Mouse (Mus musculus): ENCODE results near the gene Trpc4ap. TPM values are rescaled to one million over a fixed set of nuclear protein-coding genes. Genes with fewer than 3 reads are reported as not detected.
A peak's percentile ranks its signal among the peaks of the same experiment; 100 is the strongest.

The Trpc4ap gene
- polyA plus RNA-seq, 1 experiment from 2014 or later = 113 TPM

DNA sequence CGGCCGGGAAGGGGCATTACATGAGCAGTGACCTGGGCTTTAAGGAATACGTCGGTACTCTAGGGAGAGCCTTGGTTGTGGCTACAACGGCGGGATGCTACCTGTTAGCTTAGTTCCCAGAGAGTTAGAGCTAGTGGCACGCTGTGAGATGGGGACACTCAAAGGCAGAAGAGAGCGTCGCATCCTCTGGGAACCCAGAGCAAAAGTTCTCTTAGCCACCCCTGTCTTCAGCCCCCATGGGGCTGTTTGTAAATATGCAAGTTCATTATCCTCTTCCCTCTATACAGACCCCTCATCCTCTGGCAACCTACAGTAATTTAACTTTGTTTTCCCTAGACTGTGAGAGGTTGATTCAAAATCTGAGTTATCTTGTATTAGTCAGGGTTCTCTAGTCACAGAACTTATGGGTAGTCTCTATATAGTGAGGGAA is 99.3 kb downstream of the Trpc4ap start:
- no peaks in the 10 kb centered on the region for H3K36me3 ChIP-seq
- peak overlapping the region; percentile 63 for H3K4me2 ChIP-seq (replicated peaks)
- no peak for ATAC-seq
- under 1% methylated on average over 9 of the region's 9 CpGs for WGBS
- no peaks in the 10 kb centered on the region for H3K27me3 ChIP-seq (replicated peaks)
- peaks cover 8% of the 10 kb centered on the region; the same call in 1 of the 2 replicates for H3K4me1 ChIP-seq (replicated peaks)
- H3K9me3 ChIP-seq = no peaks in the 10 kb centered on the region
- 0 out of 2 replicates have a peak overlapping the region, but pooled peaks have one; percentile 58 for H3K27ac ChIP-seq
- H3K4me3 ChIP-seq (replicated peaks) = peak overlapping the region; percentile 65
- peak overlapping the region; percentile 67 for H3K9ac ChIP-seq

DNA sequence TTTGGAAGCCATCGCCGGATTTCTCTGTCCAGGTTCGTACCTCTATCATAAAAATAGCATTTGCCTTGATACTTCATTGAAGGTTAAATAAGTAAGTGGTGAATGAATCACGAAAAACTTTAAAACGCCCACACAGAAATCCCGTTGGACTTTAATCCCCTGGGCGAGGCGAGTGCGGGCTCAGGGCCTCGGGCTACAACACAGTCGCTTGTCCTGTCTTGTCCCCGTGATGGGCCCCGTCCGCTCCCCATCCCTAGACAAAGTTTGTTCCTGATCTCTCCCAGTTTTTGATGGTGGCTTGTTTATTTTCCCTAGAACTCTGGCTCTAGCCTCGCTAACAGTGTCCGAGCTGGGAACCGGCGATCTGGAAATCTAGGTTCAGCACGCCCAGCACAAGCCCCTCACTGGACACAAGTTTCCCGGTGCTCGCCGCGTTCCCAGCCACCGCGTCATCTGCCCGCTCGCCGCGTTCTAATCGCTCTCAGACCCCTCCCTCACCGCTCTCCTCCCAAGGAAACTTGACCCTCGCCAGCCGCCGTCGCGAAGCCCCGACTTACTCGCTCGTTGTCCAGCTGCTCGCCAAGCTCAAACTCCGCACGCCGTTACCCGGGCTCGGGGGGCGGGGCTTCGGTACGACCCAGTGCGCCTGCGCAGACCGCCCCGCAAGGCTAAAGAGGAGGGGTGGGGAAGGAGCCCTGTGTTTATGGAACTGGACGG is 99.9 kb downstream of the Trpc4ap start, which contains the start of gene Gss:
Gss (minus strand) TSS at position 674 of the 717 bp plus-strand sequence.
- no peaks in the 10 kb centered on the region for H3K27me3 ChIP-seq (replicated peaks)
- H3K9ac ChIP-seq = peak within 1 kb of the TSS; percentile 67
- peak within 1 kb of the TSS; percentile 87 for H3K27ac ChIP-seq
- no peaks in the 10 kb centered on the region for H3K36me3 ChIP-seq
- peak; percentile 90 for ATAC-seq
- no peaks in the 10 kb centered on the region for H3K9me3 ChIP-seq
- peak within 1 kb of the TSS; percentile 63 for H3K4me2 ChIP-seq (replicated peaks)
- under 1% methylated on average over 53 of the region's 53 CpGs for WGBS
- peak within 1 kb of the TSS; percentile 65 for H3K4me3 ChIP-seq (replicated peaks)
- H3K4me1 ChIP-seq (replicated peaks) = peaks cover 8% of the 10 kb centered on the region; the same call in 1 of the 2 replicates

DNA sequence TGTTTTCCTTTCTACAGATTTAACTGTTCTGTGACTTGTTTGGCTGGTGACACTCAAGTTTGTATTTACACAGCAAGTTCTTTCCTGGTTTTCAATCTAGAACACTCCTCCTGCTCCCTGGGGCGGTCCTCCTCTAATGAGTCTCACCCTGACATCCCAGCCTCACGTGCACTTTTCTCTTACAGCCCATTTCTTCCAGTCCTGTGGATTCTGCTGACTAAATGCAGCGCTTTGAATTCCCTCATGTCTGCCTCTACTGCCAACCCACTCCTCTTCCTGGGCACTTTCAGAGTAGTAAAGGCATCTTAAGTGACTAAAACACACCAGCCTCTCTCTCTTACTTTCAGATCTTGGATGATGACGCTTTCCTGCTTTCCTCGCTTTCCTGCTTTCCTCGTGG is 100.5 kb downstream of the Trpc4ap start:
- peak; percentile 10; the same call in 1 of the 2 replicates for ATAC-seq
- peak overlapping the region; percentile 67 for H3K9ac ChIP-seq

DNA sequence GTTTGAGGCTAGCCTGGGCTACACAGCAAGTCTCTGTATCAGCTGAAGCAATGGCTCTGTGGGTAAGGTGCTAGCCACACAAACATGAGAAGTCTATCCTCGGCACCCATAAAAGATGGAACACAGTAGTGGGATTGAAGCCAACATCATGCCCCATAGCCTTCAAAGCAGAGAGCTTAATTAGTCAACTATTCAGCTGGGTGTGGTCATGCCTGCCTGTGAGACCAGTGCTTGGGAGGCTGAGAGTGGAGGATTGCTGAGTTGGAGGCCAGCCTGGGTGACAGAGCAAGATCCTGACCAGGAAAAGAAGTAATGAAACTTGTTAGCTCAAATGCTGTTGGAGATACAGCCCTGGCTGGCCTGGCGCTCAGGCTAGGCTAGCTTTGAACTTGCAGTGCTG is 101.3 kb downstream of the Trpc4ap start:
- Histone ChIP-seq H3K4me3 (replicated peaks) (0 out of 2 replicates have a peak overlapping the region, but pooled peaks have one; percentile 65), H3K27ac (peak overlapping the region; percentile 87), H3K36me3 (no peaks in the 10 kb centered on the region), H3K27me3 (replicated peaks) (no peaks in the 10 kb centered on the region), H3K9ac (no peak overlapping the region), H3K4me2 (replicated peaks) (peak overlapping the region; percentile 63), H3K9me3 (no peaks in the 10 kb centered on the region), H3K4me1 (replicated peaks) (peaks cover 8% of the 10 kb centered on the region; the same call in 1 of the 2 replicates)
- WGBS = 81% methylated on average over 2 of the region's 2 CpGs
- 0 out of 2 replicates have a peak, but pooled peaks have one; percentile 16 for ATAC-seq

More for the DNA sequence above, 100.5 kb downstream of the Trpc4ap start:
- Histone ChIP-seq H3K4me3 (replicated peaks) (peak overlapping the region; percentile 65), H3K27me3 (replicated peaks) (no peaks in the 10 kb centered on the region), H3K4me1 (replicated peaks) (peaks cover 8% of the 10 kb centered on the region; the same call in 1 of the 2 replicates), H3K9me3 (no peaks in the 10 kb centered on the region), H3K27ac (peak overlapping the region; percentile 87), H3K4me2 (replicated peaks) (peak overlapping the region; percentile 63), H3K36me3 (no peaks in the 10 kb centered on the region)
- WGBS = 4% methylated on average over 6 of the region's 6 CpGs

DNA sequence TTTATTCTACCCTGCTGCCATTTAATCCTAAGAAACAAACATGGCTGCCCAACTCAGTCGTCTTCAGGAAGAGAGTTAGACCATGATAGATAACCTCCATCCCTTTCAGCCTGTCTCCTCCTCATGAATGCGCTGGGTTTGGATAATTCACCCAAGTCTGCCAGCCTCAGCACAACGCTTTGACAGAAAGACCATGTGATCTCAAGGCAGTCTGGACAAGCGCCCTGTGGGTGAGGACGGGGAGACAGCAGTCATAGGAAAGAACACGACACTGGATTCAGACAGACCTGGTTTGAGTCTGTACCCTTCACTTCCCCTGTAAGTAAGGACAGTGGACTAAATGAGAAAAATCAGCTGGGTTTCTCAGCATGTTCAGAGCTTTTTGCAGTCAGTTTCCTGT is 102.7 kb downstream of the Trpc4ap start:
- Histone ChIP-seq H3K4me2 (replicated peaks) (no peak overlapping the region), H3K4me3 (replicated peaks) (no peak overlapping the region), H3K27me3 (replicated peaks) (no peaks in the 10 kb centered on the region), H3K4me1 (replicated peaks) (peaks cover 8% of the 10 kb centered on the region; the same call in 1 of the 2 replicates), H3K27ac (no peak overlapping the region; the same call in 1 of the 2 replicates), H3K9ac (no peak overlapping the region), H3K9me3 (no peaks in the 10 kb centered on the region), H3K36me3 (no peaks in the 10 kb centered on the region)
- ATAC-seq = no peak
- 75% methylated on average over 6 of the region's 6 CpGs for WGBS

GRCm38 (mm10) chr2:155588136-155588535 is 104.0 kb downstream of the Trpc4ap start:
- Histone ChIP-seq H3K4me3 (replicated peaks) (no peak overlapping the region), H3K9me3 (no peaks in the 10 kb centered on the region), H3K9ac (no peak overlapping the region), H3K36me3 (no peaks in the 10 kb centered on the region), H3K4me2 (replicated peaks) (no peak overlapping the region), H3K4me1 (replicated peaks) (peaks cover 8% of the 10 kb centered on the region; the same call in 1 of the 2 replicates), H3K27ac (no peak overlapping the region), H3K27me3 (replicated peaks) (no peaks in the 10 kb centered on the region)
- whole genome bisulfite sequencing = 80% methylated on average over 3 of the region's 3 CpGs
- ATAC-seq = no peak

DNA sequence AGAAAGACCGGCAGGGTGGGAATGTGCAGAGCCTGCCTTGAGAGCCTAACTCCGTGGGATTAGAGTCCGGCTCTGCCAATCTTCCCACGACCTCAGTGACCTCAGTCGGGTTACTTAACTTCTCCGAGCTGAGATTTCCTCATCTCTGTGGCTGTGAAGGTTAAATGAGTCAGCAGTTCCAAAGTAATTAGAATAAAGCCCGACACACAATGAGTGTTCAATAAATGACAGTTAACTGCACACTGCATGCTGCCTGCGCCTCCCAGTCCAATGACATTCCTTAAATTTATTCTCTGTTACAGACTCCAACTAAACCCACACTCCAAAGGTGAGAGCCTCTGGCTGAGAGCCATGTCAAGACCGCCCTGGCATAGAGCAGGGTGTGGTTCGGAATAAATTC is 106.7 kb downstream of the Trpc4ap start:
- peak; percentile 32; the same call in 1 of the 2 replicates for ATAC-seq
- Histone ChIP-seq H3K9me3 (no peaks in the 10 kb centered on the region), H3K9ac (no peak overlapping the region), H3K27me3 (replicated peaks) (no peaks in the 10 kb centered on the region), H3K4me2 (replicated peaks) (no peak overlapping the region), H3K4me3 (replicated peaks) (no peak overlapping the region), H3K4me1 (replicated peaks) (0 out of 2 replicates have a peak, but pooled peaks cover 2% of the 10 kb centered on the region), H3K36me3 (no peaks in the 10 kb centered on the region), H3K27ac (no peak overlapping the region)
- WGBS = 71% methylated on average over 10 of the region's 10 CpGs

DNA sequence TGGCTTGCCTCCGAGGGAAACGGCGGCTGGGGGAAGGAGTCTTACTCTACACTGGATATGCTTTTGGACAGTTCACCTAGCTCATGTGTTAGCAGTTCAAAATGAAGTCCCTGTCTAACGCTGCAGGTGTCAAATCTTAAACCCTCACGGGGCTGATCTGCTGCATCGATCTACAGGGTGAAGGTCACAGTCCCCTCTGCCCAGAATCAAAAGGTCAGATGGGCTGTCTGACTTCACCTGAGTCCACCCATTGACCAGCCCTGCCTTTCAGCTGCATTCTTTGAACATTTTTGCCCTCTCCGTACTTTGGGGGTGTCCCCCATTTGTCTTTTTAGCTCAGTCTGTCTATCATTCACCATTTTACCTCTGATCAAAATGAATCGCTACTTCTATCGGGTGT is 107.1 kb downstream of the Trpc4ap start:
- WGBS = 88% methylated on average over 9 of the region's 9 CpGs
- no peak overlapping the region for H3K4me2 ChIP-seq (replicated peaks)
- H3K9ac ChIP-seq = no peak overlapping the region
- H3K36me3 ChIP-seq = no peaks in the 10 kb centered on the region
- ATAC-seq = no peak
- no peaks in the 10 kb centered on the region for H3K9me3 ChIP-seq
- no peaks in the 10 kb centered on the region for H3K4me1 ChIP-seq (replicated peaks)
- no peak overlapping the region for H3K4me3 ChIP-seq (replicated peaks)
- H3K27ac ChIP-seq = no peak overlapping the region
- H3K27me3 ChIP-seq (replicated peaks) = no peaks in the 10 kb centered on the region

MicroRNA genes within 50 kb of the gene (microRNA counts, 519-probe panel; counts per million panel counts)
- microRNA mmu-miR-499 = 97.1 counts per million, percentile 29 among the panel's probes with 10 or more counts

Other genes starting within 250 kb of the Trpc4ap start
- 15.5 and 18.2 TPM in 2 replicates for gene Ncoa6, start 218.5 kb downstream of the Trpc4ap start, polyA plus RNA-seq (2015; fragmentation: Nextera tagmentation; extraction: Ambion mirVana)
- 20.2 and 20.7 TPM in 2 replicates for gene Acss2, start 174.4 kb downstream of the Trpc4ap start, polyA plus RNA-seq (2015; fragmentation: Nextera tagmentation; extraction: Ambion mirVana)
- 4.6 TPM in 2 replicates for gene Ggt7, start 174.1 kb downstream of the Trpc4ap start, polyA plus RNA-seq (2015; fragmentation: Nextera tagmentation; extraction: Ambion mirVana)
- 89.4 and 100 TPM in 2 replicates for gene Gss, start 99.6 kb downstream of the Trpc4ap start, polyA plus RNA-seq (2015; fragmentation: Nextera tagmentation; extraction: Ambion mirVana)
- 0.72 and 1.2 TPM in 2 replicates for gene Myh7b, start 81.2 kb downstream of the Trpc4ap start, polyA plus RNA-seq (2015; fragmentation: Nextera tagmentation; extraction: Ambion mirVana)
- gene Edem2, start 37.1 kb upstream of the Trpc4ap start, polyA plus RNA-seq (2015; fragmentation: Nextera tagmentation; extraction: Ambion mirVana) = 60.5 and 92.0 TPM in 2 replicates
- gene Gm17581, start 43.5 kb upstream of the Trpc4ap start, polyA plus RNA-seq (2015; fragmentation: Nextera tagmentation; extraction: Ambion mirVana) = not detected in 2 replicates
- gene Procr, start 58.7 kb upstream of the Trpc4ap start, polyA plus RNA-seq (2015; fragmentation: Nextera tagmentation; extraction: Ambion mirVana) = 20.2 and 20.4 TPM in 2 replicates
- 0.24 and 0.37 TPM in 2 replicates for gene Mmp24, start 83.0 kb upstream of the Trpc4ap start, polyA plus RNA-seq (2015; fragmentation: Nextera tagmentation; extraction: Ambion mirVana)
- gene BC029722, start 127.0 kb upstream of the Trpc4ap start, polyA plus RNA-seq (2015; fragmentation: Nextera tagmentation; extraction: Ambion mirVana) = 22.0 and 24.1 TPM in 2 replicates
- gene Eif6, start 134.5 kb upstream of the Trpc4ap start, polyA plus RNA-seq (2015; fragmentation: Nextera tagmentation; extraction: Ambion mirVana) = 263 and 265 TPM in 2 replicates
- 0.30 and 0.53 TPM in 2 replicates for gene Fam83c, start 142.5 kb upstream of the Trpc4ap start, polyA plus RNA-seq (2015; fragmentation: Nextera tagmentation; extraction: Ambion mirVana)
- 83.7 and 88.7 TPM in 2 replicates for gene Uqcc1, start 237.9 kb upstream of the Trpc4ap start, polyA plus RNA-seq (2015; fragmentation: Nextera tagmentation; extraction: Ambion mirVana)
- gene Gm15557, start 248.3 kb upstream of the Trpc4ap start, polyA plus RNA-seq (2015; fragmentation: Nextera tagmentation; extraction: Ambion mirVana) = not detected in 2 replicates

All from intestine, embryonic 15.5 days (tissue).